Mouse (Mus musculus): ENCODE measurements around the gene Camta2. TPM values are rescaled to one million over a fixed set of nuclear protein-coding genes. Genes with fewer than 3 reads are reported as not detected.
A peak's percentile ranks its signal among the peaks of the same experiment; 100 is the strongest.

Gene Camta2
- polyA plus RNA-seq, 1 experiment from 2014 or later, result 8.7 TPM

- ATAC-seq (peak; percentile 98), DNase-seq (ENCODE audit: low spot score) (peak; percentile 92)
- under 1% methylated on average over 68 of the region's 69 CpGs for WGBS
- Histone ChIP-seq H3K27ac (ENCODE audit: low read depth, low read length) (peak within 1 kb of the TSS; percentile 78), H3K4me3 (ENCODE audit: low read depth, low read length) (peak within 1 kb of the TSS; percentile 89), H3K9ac (ENCODE audit: low read length) (peak within 1 kb of the TSS; percentile 93), H3K4me1 (ENCODE audit: control insufficient read depth, insufficient read depth, low read length) (peaks cover 12% of the 10 kb centered on the region), H3K27me3 (replicated peaks; ENCODE audit: control insufficient read depth, insufficient read depth, low read length) (no peaks in the 10 kb centered on the region), H3K9me3 (replicated peaks; ENCODE audit: control insufficient read depth, low read length) (no peaks in the 10 kb centered on the region), H3K4me2 (ENCODE audit: low read length) (peak within 1 kb of the TSS; percentile 80), H3K36me3 (ENCODE audit: control insufficient read depth, insufficient read depth, low read length) (peaks cover 15% of the 10 kb centered on the region)
These were observed 12.0 kb upstream of the Camta2 start, which contains the start of the genes Inca1 and Kif1c for GRCm38 (mm10) chr11:70699722-70700556. Inca1 (minus strand) TSS chr11:70700155. Kif1c (plus strand) TSS chr11:70700548.

GRCm38 (mm10) chr11:70699051-70699450, 11.1 kb upstream of the Camta2 start:
- WGBS, result 80% methylated on average over 2 of the region's 2 CpGs

GRCm38 (mm10) chr11:70697376-70697775, 9.5 kb upstream of the Camta2 start:
- H3K27ac ChIP-seq (ENCODE audit: low read depth, low read length), result no peak overlapping the region
- H3K4me3 ChIP-seq (ENCODE audit: low read depth, low read length), result no peak overlapping the region
- H3K9me3 ChIP-seq (replicated peaks; ENCODE audit: control insufficient read depth, low read length), result no peaks in the 10 kb centered on the region
- no peak overlapping the region for H3K9ac ChIP-seq (ENCODE audit: low read length)
- ATAC-seq (no peak), DNase-seq (ENCODE audit: low spot score) (no peak)
- H3K27me3 ChIP-seq (replicated peaks; ENCODE audit: control insufficient read depth, insufficient read depth, low read length), result no peaks in the 10 kb centered on the region
- no peak overlapping the region for H3K4me2 ChIP-seq (ENCODE audit: low read length)
- H3K4me1 ChIP-seq (ENCODE audit: control insufficient read depth, insufficient read depth, low read length), result peaks cover 12% of the 10 kb centered on the region
- no peaks in the 10 kb centered on the region for H3K36me3 ChIP-seq (ENCODE audit: control insufficient read depth, insufficient read depth, low read length)
- 76% methylated on average over 3 of the region's 3 CpGs for WGBS

More at GRCm38 (mm10) chr11:70699051-70699450, 11.1 kb upstream of the Camta2 start:
- Histone ChIP-seq H3K27me3 (replicated peaks; ENCODE audit: control insufficient read depth, insufficient read depth, low read length) (no peaks in the 10 kb centered on the region), H3K4me3 (ENCODE audit: low read depth, low read length) (no peak overlapping the region), H3K4me1 (ENCODE audit: control insufficient read depth, insufficient read depth, low read length) (peaks cover 12% of the 10 kb centered on the region), H3K36me3 (ENCODE audit: control insufficient read depth, insufficient read depth, low read length) (peaks cover 6% of the 10 kb centered on the region), H3K27ac (ENCODE audit: low read depth, low read length) (no peak overlapping the region), H3K4me2 (ENCODE audit: low read length) (no peak overlapping the region), H3K9ac (ENCODE audit: low read length) (no peak overlapping the region), H3K9me3 (replicated peaks; ENCODE audit: control insufficient read depth, low read length) (no peaks in the 10 kb centered on the region)
- DNase-seq (ENCODE audit: low spot score) (no peak), ATAC-seq (no peak)

GRCm38 (mm10) chr11:70693504-70693903, 5.6 kb upstream of the Camta2 start:
- Histone ChIP-seq H3K4me3 (ENCODE audit: low read depth, low read length) (no peak overlapping the region), H3K27me3 (replicated peaks; ENCODE audit: control insufficient read depth, insufficient read depth, low read length) (no peaks in the 10 kb centered on the region), H3K9ac (ENCODE audit: low read length) (no peak overlapping the region), H3K4me1 (ENCODE audit: control insufficient read depth, insufficient read depth, low read length) (peaks cover 2% of the 10 kb centered on the region), H3K9me3 (replicated peaks; ENCODE audit: control insufficient read depth, low read length) (no peaks in the 10 kb centered on the region), H3K27ac (ENCODE audit: low read depth, low read length) (no peak overlapping the region), H3K36me3 (ENCODE audit: control insufficient read depth, insufficient read depth, low read length) (no peaks in the 10 kb centered on the region), H3K4me2 (ENCODE audit: low read length) (no peak overlapping the region)
- no peak for ATAC-seq
- 77% methylated on average over 3 of the region's 3 CpGs for WGBS
- no peak for DNase-seq (ENCODE audit: low spot score)

- H3K27ac ChIP-seq (ENCODE audit: low read depth, low read length), result no peak overlapping the region
- ATAC-seq (no peak), DNase-seq (ENCODE audit: low spot score) (no peak)
- peaks cover 10% of the 10 kb centered on the region for H3K4me1 ChIP-seq (ENCODE audit: control insufficient read depth, insufficient read depth, low read length)
- H3K36me3 ChIP-seq (ENCODE audit: control insufficient read depth, insufficient read depth, low read length), result peaks cover 10% of the 10 kb centered on the region; the same call in 1 of the 2 replicates
- WGBS, result 36% methylated on average over 4 of the region's 4 CpGs
- H3K27me3 ChIP-seq (replicated peaks; ENCODE audit: control insufficient read depth, insufficient read depth, low read length), result no peaks in the 10 kb centered on the region
- H3K4me3 ChIP-seq (ENCODE audit: low read depth, low read length), result no peak overlapping the region
- H3K9me3 ChIP-seq (replicated peaks; ENCODE audit: control insufficient read depth, low read length), result no peaks in the 10 kb centered on the region
- H3K4me2 ChIP-seq (ENCODE audit: low read length), result no peak overlapping the region
- no peak overlapping the region for H3K9ac ChIP-seq (ENCODE audit: low read length)
These were observed 1.7 kb upstream of the Camta2 start for GRCm38 (mm10) chr11:70689578-70689977.

DNA sequence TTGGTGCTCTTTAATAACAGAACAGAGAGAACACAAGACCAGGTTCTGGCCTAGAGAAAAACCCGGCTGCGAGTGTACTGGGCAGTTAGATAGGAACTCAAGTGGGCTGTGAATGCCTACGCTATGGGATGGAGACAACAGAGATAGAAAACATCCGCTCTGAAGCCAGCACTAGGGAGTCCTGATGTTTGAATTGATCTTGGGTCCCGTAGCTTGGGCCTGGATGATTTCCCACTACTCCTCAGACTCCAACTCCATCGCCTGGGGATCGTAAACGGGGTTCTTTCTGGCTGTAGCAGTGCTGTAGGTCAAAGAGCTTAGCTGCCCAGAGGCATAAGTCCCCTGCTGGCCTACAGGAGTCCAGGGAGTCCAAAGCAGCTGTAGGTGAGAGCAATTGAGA, 467 bp upstream of the Camta2 start:
- Histone ChIP-seq H3K4me2 (ENCODE audit: low read length) (peak overlapping the region; percentile 60), H3K9ac (ENCODE audit: low read length) (peak overlapping the region; percentile 84), H3K36me3 (ENCODE audit: control insufficient read depth, insufficient read depth, low read length) (peaks cover 22% of the 10 kb centered on the region), H3K27me3 (replicated peaks; ENCODE audit: control insufficient read depth, insufficient read depth, low read length) (no peaks in the 10 kb centered on the region), H3K27ac (ENCODE audit: low read depth, low read length) (peak overlapping the region; percentile 81; the same call in 1 of the 2 replicates), H3K9me3 (replicated peaks; ENCODE audit: control insufficient read depth, low read length) (no peaks in the 10 kb centered on the region), H3K4me3 (ENCODE audit: low read depth, low read length) (peak overlapping the region; percentile 84), H3K4me1 (ENCODE audit: control insufficient read depth, insufficient read depth, low read length) (peaks cover 10% of the 10 kb centered on the region)
- 10% methylated on average over 8 of the region's 8 CpGs for WGBS
- ATAC-seq, result no peak
- peak; percentile 7 for DNase-seq (ENCODE audit: low spot score)

- peaks cover 34% of the 10 kb centered on the region for H3K36me3 ChIP-seq (ENCODE audit: control insufficient read depth, insufficient read depth, low read length)
- ATAC-seq, result peak; percentile 73
These were observed 871 bp downstream of the Camta2 start for GRCm38 (mm10) chr11:70686901-70687566.

DNA sequence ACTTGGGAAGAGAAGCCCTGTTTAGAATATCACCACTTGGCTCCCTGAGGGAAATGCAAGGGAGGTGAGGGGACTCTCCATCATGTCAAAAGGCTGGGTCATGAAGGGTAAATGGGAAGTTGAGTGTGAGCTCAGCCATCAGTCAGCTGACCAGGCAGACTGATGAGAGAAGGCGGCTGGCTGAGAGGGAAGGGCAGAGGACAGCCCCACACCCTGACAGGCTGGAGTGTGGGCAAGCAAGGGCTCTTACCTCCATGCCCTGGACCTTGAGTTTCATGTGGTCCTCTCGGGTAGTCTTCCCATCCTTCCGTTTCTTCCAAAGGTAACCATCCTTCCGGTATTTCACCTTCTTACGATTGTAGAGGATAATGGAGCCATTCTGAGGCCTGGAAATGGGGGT, 4.3 kb downstream of the Camta2 start:
- Histone ChIP-seq H3K27me3 (replicated peaks; ENCODE audit: control insufficient read depth, insufficient read depth, low read length) (no peaks in the 10 kb centered on the region), H3K4me2 (ENCODE audit: low read length) (no peak overlapping the region), H3K9me3 (replicated peaks; ENCODE audit: control insufficient read depth, low read length) (no peaks in the 10 kb centered on the region), H3K4me3 (ENCODE audit: low read depth, low read length) (no peak overlapping the region), H3K36me3 (ENCODE audit: control insufficient read depth, insufficient read depth, low read length) (peaks cover 51% of the 10 kb centered on the region), H3K4me1 (ENCODE audit: control insufficient read depth, insufficient read depth, low read length) (peaks cover 16% of the 10 kb centered on the region), H3K27ac (ENCODE audit: low read depth, low read length) (no peak overlapping the region), H3K9ac (ENCODE audit: low read length) (no peak overlapping the region)
- DNase-seq (ENCODE audit: low spot score) (no peak), ATAC-seq (no peak)
- 92% methylated on average over 5 of the region's 5 CpGs for WGBS

More at GRCm38 (mm10) chr11:70686901-70687566, 871 bp downstream of the Camta2 start:
- Histone ChIP-seq H3K27me3 (replicated peaks; ENCODE audit: control insufficient read depth, insufficient read depth, low read length) (no peaks in the 10 kb centered on the region), H3K9ac (ENCODE audit: low read length) (peak overlapping the region; percentile 84), H3K4me3 (ENCODE audit: low read depth, low read length) (peak overlapping the region; percentile 84), H3K9me3 (replicated peaks; ENCODE audit: control insufficient read depth, low read length) (no peaks in the 10 kb centered on the region), H3K4me1 (ENCODE audit: control insufficient read depth, insufficient read depth, low read length) (peaks cover 16% of the 10 kb centered on the region), H3K4me2 (ENCODE audit: low read length) (peak overlapping the region; percentile 60), H3K27ac (ENCODE audit: low read depth, low read length) (peak overlapping the region; percentile 81)
- WGBS, result 4% methylated on average over 16 of the region's 16 CpGs
- peak; percentile 68 for DNase-seq (ENCODE audit: low spot score)

Data from forebrain, embryonic 14.5 days (tissue).